Mouse (Mus musculus): ENCODE data around the gene Fam71f1. TPM values are rescaled to one million over a fixed set of nuclear protein-coding genes. Genes with fewer than 3 reads are reported as not detected.
"Not testable (repeated sequence)": the region's sequence is repeated elsewhere in the genome, so short reads cannot be mapped to it uniquely, and the experiment has no call there.

The Fam71f1 gene
- polyA plus RNA-seq, 1 experiment from 2014 or later: not detected

DNA sequence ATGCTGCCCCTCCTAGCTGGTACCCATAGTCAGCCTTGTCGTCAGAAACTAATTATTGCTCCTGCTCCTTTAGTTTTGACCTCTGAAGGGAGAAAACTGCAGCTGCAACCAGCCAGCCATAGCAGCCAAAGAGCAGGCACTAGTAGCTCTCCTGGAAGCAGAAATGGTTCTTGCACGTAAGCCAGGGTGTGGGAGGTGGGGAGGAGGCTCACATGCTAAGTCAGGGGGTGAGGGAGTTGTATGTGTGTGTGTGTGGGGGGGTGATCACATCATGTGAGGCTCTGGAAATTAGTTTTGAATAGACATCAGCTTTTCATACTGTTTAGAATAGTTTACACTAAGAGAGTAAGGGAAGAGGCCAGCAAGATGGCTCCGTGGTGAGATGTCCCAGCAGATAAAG lies 999 bp upstream of the Fam71f1 start:
- no peak for ATAC-seq

DNA sequence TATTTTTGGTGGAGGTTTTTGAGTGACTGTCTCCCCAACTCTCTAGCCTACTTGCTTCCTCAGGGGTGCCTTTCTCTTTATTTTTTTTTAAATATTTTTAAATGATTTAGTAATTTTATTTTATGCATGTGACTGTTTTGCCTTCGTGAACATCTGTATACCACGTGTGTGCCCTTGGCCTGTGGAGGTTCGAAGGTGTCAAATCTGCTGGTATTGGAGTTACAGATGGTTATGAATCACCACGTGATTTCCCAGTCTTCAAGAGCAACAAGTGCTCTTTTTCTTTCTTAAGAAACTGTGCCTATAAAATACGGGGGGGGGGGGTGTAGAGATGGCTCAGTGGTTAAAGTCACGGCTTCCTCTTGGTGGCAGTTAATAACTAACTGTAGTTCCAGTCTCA lies 2.6 kb downstream of the Fam71f1 start:
- H3K27ac ChIP-seq (ENCODE audit: low read length): no peak overlapping the region
- no peak for ATAC-seq
- H3K4me1 ChIP-seq (ENCODE audit: control insufficient read depth, insufficient read depth, low read length): no peaks in the 10 kb centered on the region
- WGBS: 87% methylated on average over 6 of the region's 6 CpGs
- no peak overlapping the region for H3K4me3 ChIP-seq (ENCODE audit: low read depth, low read length)
- H3K9ac ChIP-seq (ENCODE audit: low read depth, low read length): no peak overlapping the region
- H3K36me3 ChIP-seq (ENCODE audit: control insufficient read depth, insufficient read depth, low read length): no peaks in the 10 kb centered on the region
- H3K27me3 ChIP-seq (ENCODE audit: control insufficient read depth, insufficient read depth, low read depth, low read length): no peaks in the 10 kb centered on the region
- no peak overlapping the region for H3K4me2 ChIP-seq (ENCODE audit: low read length)
- H3K9me3 ChIP-seq (replicated peaks; ENCODE audit: control insufficient read depth, low read length, poor library complexity, severe bottlenecking): no peaks in the 10 kb centered on the region

More for the DNA sequence above, 999 bp upstream of the Fam71f1 start:
- Histone ChIP-seq H3K27ac (ENCODE audit: low read length) (no peak overlapping the region), H3K4me2 (ENCODE audit: low read length) (no peak overlapping the region), H3K4me3 (ENCODE audit: low read depth, low read length) (no peak overlapping the region), H3K36me3 (ENCODE audit: control insufficient read depth, insufficient read depth, low read length) (no peaks in the 10 kb centered on the region), H3K9me3 (replicated peaks; ENCODE audit: control insufficient read depth, low read length, poor library complexity, severe bottlenecking) (no peaks in the 10 kb centered on the region), H3K27me3 (ENCODE audit: control insufficient read depth, insufficient read depth, low read depth, low read length) (no peaks in the 10 kb centered on the region), H3K9ac (ENCODE audit: low read depth, low read length) (no peak overlapping the region), H3K4me1 (ENCODE audit: control insufficient read depth, insufficient read depth, low read length) (no peaks in the 10 kb centered on the region)
- 64% methylated on average over 3 of the region's 3 CpGs for WGBS

DNA sequence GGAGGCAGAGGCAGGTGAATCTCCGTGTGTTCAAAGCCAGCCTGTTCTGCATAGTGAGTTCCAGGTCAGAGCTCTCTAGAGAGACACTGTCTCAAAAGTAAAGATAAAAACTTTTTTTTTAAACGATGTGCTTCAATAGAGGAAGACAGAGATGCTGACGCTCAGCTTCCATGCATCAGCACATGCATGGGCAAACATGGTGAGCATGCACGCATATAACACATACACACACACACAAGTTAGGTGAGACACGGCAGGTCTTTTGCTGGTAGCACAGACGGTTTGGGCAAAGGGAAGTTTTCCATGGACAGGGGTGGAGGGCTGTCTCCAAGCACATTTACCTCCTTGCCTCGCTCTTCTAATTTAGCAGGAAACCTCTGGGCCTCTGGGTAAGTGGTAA lies 3.2 kb downstream of the Fam71f1 start:
- Histone ChIP-seq H3K9me3 (replicated peaks; ENCODE audit: control insufficient read depth, low read length, poor library complexity, severe bottlenecking) (no peaks in the 10 kb centered on the region), H3K4me3 (ENCODE audit: low read depth, low read length) (no peak overlapping the region), H3K27me3 (ENCODE audit: control insufficient read depth, insufficient read depth, low read depth, low read length) (no peaks in the 10 kb centered on the region), H3K9ac (ENCODE audit: low read depth, low read length) (no peak overlapping the region), H3K27ac (ENCODE audit: low read length) (no peak overlapping the region), H3K36me3 (ENCODE audit: control insufficient read depth, insufficient read depth, low read length) (no peaks in the 10 kb centered on the region), H3K4me1 (ENCODE audit: control insufficient read depth, insufficient read depth, low read length) (no peaks in the 10 kb centered on the region), H3K4me2 (ENCODE audit: low read length) (no peak overlapping the region)
- WGBS: 91% methylated on average over 7 of the region's 7 CpGs
- ATAC-seq: no peak

DNA sequence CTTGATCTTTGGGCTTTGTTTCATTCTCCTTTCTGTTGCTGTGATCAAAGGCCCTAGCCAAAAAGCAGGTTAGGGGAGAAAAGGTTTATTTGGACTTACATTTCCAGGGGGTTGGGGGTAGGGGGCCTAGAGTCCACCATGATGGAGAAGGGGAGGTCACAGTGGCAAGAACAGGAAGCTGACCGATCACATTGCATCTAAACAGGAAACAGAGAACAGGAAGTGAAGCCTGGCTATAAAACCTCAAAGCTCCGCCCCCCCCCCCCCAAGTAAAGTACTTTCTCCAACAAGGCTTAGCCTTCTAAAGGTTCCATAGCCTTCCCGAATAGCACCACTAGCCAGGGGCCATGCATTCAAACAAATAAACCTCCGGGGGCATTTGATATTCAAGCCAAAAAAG lies 3.8 kb downstream of the Fam71f1 start:
- Histone ChIP-seq H3K27ac (ENCODE audit: low read length) (no peak overlapping the region), H3K9me3 (replicated peaks; ENCODE audit: control insufficient read depth, low read length, poor library complexity, severe bottlenecking) (no peaks in the 10 kb centered on the region), H3K9ac (ENCODE audit: low read depth, low read length) (no peak overlapping the region), H3K4me2 (ENCODE audit: low read length) (no peak overlapping the region), H3K36me3 (ENCODE audit: control insufficient read depth, insufficient read depth, low read length) (no peaks in the 10 kb centered on the region), H3K27me3 (ENCODE audit: control insufficient read depth, insufficient read depth, low read depth, low read length) (no peaks in the 10 kb centered on the region), H3K4me1 (ENCODE audit: control insufficient read depth, insufficient read depth, low read length) (no peaks in the 10 kb centered on the region), H3K4me3 (ENCODE audit: low read depth, low read length) (no peak overlapping the region)
- 83% methylated on average over 4 of the region's 4 CpGs for WGBS
- ATAC-seq: no peak

DNA sequence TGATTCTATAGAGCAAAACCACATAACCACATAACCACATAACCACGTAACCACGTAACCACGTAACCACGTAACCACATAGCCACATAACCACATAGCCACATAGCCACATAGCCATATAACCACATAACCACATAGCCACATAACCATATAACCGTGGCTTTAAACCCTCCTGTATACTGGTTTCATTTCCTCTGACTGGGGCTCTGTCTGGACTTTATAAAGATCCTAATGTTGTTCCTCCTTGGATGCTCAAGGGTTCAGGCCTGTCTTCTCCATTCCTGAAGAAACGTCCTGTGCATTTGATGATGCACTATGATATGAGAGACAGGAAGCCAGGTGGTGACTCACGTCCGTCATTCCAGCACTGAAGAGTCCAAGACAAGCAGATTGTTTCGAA lies 8.0 kb downstream of the Fam71f1 start:
- H3K27me3 ChIP-seq (ENCODE audit: control insufficient read depth, insufficient read depth, low read depth, low read length): no peaks in the 10 kb centered on the region
- no peaks in the 10 kb centered on the region for H3K4me1 ChIP-seq (ENCODE audit: control insufficient read depth, insufficient read depth, low read length)
- H3K27ac ChIP-seq (ENCODE audit: low read length): no peak overlapping the region
- no peak overlapping the region for H3K4me2 ChIP-seq (ENCODE audit: low read length)
- H3K36me3 ChIP-seq (ENCODE audit: control insufficient read depth, insufficient read depth, low read length): no peaks in the 10 kb centered on the region
- no peak overlapping the region for H3K9ac ChIP-seq (ENCODE audit: low read depth, low read length)
- no peaks in the 10 kb centered on the region for H3K9me3 ChIP-seq (replicated peaks; ENCODE audit: control insufficient read depth, low read length, poor library complexity, severe bottlenecking)
- 88% methylated on average over 9 of the region's 9 CpGs for WGBS
- no peak for ATAC-seq
- no peak overlapping the region for H3K4me3 ChIP-seq (ENCODE audit: low read depth, low read length)

DNA sequence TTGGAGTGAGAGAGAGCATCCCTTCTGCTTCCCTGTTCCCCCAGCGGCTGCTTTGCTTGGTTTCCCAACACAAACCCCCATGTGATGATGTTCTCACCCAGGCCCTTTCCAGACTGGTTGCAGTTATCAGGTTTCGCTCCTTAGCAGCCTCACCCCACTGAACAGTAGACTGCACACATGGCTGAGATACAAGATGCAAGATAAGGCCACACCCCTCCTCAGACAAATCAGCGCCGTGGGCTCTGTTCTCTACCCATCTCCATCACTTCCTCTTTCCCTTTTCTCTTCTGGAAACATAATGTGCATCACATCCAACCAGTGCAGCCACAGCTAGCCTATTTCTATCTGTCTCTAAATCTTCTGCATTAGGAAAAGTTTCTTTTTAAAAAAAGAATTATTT lies 10.6 kb downstream of the Fam71f1 start:
- H3K4me1 ChIP-seq (ENCODE audit: control insufficient read depth, insufficient read depth, low read length): no peaks in the 10 kb centered on the region
- H3K27ac ChIP-seq (ENCODE audit: low read length): no peak overlapping the region
- WGBS: 80% methylated on average over 4 of the region's 4 CpGs
- no peak overlapping the region for H3K9ac ChIP-seq (ENCODE audit: low read depth, low read length)
- no peak for ATAC-seq
- no peak overlapping the region for H3K4me3 ChIP-seq (ENCODE audit: low read depth, low read length)
- no peaks in the 10 kb centered on the region for H3K9me3 ChIP-seq (replicated peaks; ENCODE audit: control insufficient read depth, low read length, poor library complexity, severe bottlenecking)
- no peaks in the 10 kb centered on the region for H3K36me3 ChIP-seq (ENCODE audit: control insufficient read depth, insufficient read depth, low read length)
- H3K4me2 ChIP-seq (ENCODE audit: low read length): no peak overlapping the region
- no peaks in the 10 kb centered on the region for H3K27me3 ChIP-seq (ENCODE audit: control insufficient read depth, insufficient read depth, low read depth, low read length)

DNA sequence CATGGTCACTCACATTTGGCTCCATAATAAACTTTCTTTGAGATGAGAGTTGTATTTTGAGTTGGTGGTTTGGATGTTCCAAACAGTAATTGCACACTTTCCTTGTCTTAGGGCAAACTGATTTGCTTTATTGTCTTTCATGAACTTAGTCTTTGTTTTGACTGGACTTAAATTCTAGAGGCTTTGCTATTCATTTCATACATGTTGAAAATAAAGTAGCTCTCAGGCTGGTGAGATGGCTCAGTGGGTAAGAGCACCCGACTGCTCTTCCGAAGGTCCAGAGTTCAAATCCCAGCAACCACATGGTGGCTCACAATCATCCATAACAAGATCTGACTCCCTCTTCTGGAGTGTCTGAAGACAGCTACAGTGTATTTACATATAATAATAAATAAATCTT lies 27.6 kb downstream of the Fam71f1 start:
- H3K4me1 ChIP-seq (ENCODE audit: control insufficient read depth, insufficient read depth, low read length): peaks cover 15% of the 10 kb centered on the region
- not testable (repeated sequence) for H3K27me3 ChIP-seq (ENCODE audit: control insufficient read depth, insufficient read depth, low read depth, low read length); H3K36me3 ChIP-seq (ENCODE audit: control insufficient read depth, insufficient read depth, low read length); H3K4me3 ChIP-seq (ENCODE audit: low read depth, low read length); H3K27ac ChIP-seq (ENCODE audit: low read length); H3K9me3 ChIP-seq (replicated peaks; ENCODE audit: control insufficient read depth, low read length, poor library complexity, severe bottlenecking); H3K4me2 ChIP-seq (ENCODE audit: low read length); H3K9ac ChIP-seq (ENCODE audit: low read depth, low read length); ATAC-seq
- 95% methylated on average over 2 of the region's 2 CpGs for WGBS

DNA sequence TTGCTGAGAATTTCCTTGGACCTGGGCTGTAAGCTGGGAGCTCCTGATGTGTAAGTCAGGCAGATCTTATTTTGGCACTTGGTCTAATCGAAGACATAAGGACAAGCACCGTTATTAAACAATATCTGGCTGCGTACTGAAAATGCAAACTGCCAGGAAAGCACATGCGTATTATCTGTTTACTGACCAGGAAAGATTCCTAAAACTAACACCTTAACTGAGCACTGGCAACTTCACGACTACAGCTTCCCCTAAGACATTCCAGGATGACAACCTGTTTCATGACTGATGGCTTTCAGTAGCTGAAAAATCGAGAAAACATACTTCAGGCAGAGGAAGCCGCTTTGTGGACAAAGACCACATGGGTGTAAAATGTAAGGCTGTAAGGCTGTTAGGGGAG lies 28.2 kb downstream of the Fam71f1 start:
- no peak for ATAC-seq
- 34% methylated on average over 7 of the region's 7 CpGs for WGBS
- Histone ChIP-seq H3K36me3 (ENCODE audit: control insufficient read depth, insufficient read depth, low read length) (no peaks in the 10 kb centered on the region), H3K27ac (ENCODE audit: low read length) (peak overlapping the region; percentile 83), H3K9ac (ENCODE audit: low read depth, low read length) (peak overlapping the region; percentile 84), H3K4me1 (ENCODE audit: control insufficient read depth, insufficient read depth, low read length) (peaks cover 15% of the 10 kb centered on the region), H3K27me3 (ENCODE audit: control insufficient read depth, insufficient read depth, low read depth, low read length) (no peaks in the 10 kb centered on the region), H3K9me3 (replicated peaks; ENCODE audit: control insufficient read depth, low read length, poor library complexity, severe bottlenecking) (no peaks in the 10 kb centered on the region), H3K4me3 (ENCODE audit: low read depth, low read length) (peak overlapping the region; percentile 93), H3K4me2 (ENCODE audit: low read length) (peak overlapping the region; percentile 84)

DNA sequence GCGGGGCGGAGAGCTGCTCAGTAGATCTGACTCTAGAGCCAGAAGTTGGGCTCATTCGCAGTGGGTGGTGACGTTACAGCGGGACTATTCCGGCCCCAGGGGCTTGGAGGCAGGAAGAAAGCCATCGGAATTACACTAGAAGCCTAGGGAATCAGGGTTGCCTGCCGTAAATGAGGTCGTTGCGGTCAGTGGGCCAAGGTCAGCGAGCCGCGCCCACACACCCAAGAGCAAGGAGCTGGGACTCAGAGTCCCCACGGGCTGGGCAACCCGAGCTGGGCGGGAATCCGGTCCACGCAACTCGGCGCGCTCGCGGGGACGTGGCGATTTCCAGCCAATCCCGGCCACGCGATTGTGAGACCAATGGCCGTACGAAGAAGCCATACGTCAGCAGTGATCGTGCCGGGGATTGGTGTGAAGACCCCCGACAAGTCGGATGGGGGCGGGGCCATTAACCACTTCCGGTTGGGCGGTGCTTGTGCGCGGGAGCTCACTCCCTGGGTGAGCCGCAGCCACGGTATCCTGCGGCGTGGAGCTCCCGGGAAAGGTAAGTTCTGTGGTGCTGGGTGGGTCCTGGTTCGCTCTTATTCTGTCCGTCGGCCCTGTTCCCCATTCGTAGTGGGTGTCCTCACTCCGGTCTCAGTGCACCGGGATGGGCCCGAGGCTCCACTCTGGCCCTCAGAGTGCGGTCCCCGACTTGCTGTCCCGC lies 28.9 kb downstream of the Fam71f1 start, which contains the start of gene Calu:
Gene Calu, plus strand, starts transcription at position 405 of the 706 bp plus-strand sequence.
- Histone ChIP-seq H3K4me3 (ENCODE audit: low read depth, low read length) (peak within 1 kb of the TSS; percentile 93), H3K9me3 (replicated peaks; ENCODE audit: control insufficient read depth, low read length, poor library complexity, severe bottlenecking) (no peaks in the 10 kb centered on the region), H3K9ac (ENCODE audit: low read depth, low read length) (peak within 1 kb of the TSS; percentile 84), H3K27ac (ENCODE audit: low read length) (peak within 1 kb of the TSS; percentile 83), H3K4me1 (ENCODE audit: control insufficient read depth, insufficient read depth, low read length) (peaks cover 15% of the 10 kb centered on the region), H3K36me3 (ENCODE audit: control insufficient read depth, insufficient read depth, low read length) (no peaks in the 10 kb centered on the region), H3K27me3 (ENCODE audit: control insufficient read depth, insufficient read depth, low read depth, low read length) (no peaks in the 10 kb centered on the region), H3K4me2 (ENCODE audit: low read length) (peak within 1 kb of the TSS; percentile 87)
- under 1% methylated on average over 55 of the region's 55 CpGs for WGBS
- ATAC-seq: peak; percentile 99
